Mouse (Mus musculus) liver, postnatal 0 days (tissue): Measurements from ENCODE around the gene Wdr17. TPM values are rescaled to one million over a fixed set of nuclear protein-coding genes. Genes with fewer than 3 reads are reported as not detected.

Experiments
- ATAC-seq: fragments of 200-750 bp; cut with Nextera tagmentation; 2 replicates; pipeline ENCODE4 v1.8.0; 2017; ENCODE audit warnings: mild to moderate bottlenecking, moderate library complexity
- DNase-seq: peaks from one replicate; pipeline ENCODE4 v3.0.0-alpha.2; 2016
- H3K27ac ChIP-seq: fragments of 300-500 bp; sonication (generic); 2 replicates; pipeline ENCODE4 v1.5.1; 2014; ENCODE audit warnings: antibody characterized with exemption, moderate library complexity, mild to moderate bottlenecking, low read depth
- H3K27me3 ChIP-seq: fragments of 300-500 bp; sonication (generic); 2 replicates; pipeline ENCODE4 v1.6.1; 2014; ENCODE audit warnings: low read length, control low read depth, mixed read lengths; ENCODE audit not compliant: insufficient read depth
- H3K36me3 ChIP-seq: fragments of 300-500 bp; sonication (generic); replicated peaks from 2 replicates; pipeline ENCODE4 v1.6.1; 2014; ENCODE audit warnings: mild to moderate bottlenecking, control low read depth, low read length, moderate library complexity, mixed read lengths; ENCODE audit not compliant: insufficient read depth
- H3K4me1 ChIP-seq: fragments of 300-500 bp; sonication (generic); 2 replicates; pipeline ENCODE4 v1.6.1; 2014; ENCODE audit warnings: antibody characterized with exemption, mild to moderate bottlenecking, control low read depth; ENCODE audit not compliant: insufficient read depth
- H3K4me2 ChIP-seq: fragments of 300-500 bp; sonication (generic); 2 replicates; pipeline ENCODE4 v1.6.1; 2014; ENCODE audit warnings: low read depth, mild to moderate bottlenecking, low read length, moderate library complexity, mixed read lengths
- H3K4me3 ChIP-seq: fragments of 300-500 bp; sonication (generic); 2 replicates; pipeline ENCODE4 v1.5.1; 2014; ENCODE audit warnings: low read depth, low read length
- H3K9ac ChIP-seq: fragments of 300-500 bp; sonication (generic); replicated peaks from 2 replicates; pipeline ENCODE4 v1.6.1; 2014; ENCODE audit warnings: mild to moderate bottlenecking, moderate library complexity
- H3K9me3 ChIP-seq: fragments of 300-500 bp; sonication (generic); 2 replicates; pipeline ENCODE4 v1.6.1; 2016; ENCODE audit warnings: mild to moderate bottlenecking, control low read depth, low read length, mixed read lengths
- CTCF ChIP-seq: sonication (generic); IDR thresholded peaks from 2 replicates; pipeline ENCODE4 v1.5.1; 2016; ENCODE audit warnings: antibody characterized with exemption, low read depth
- EP300 ChIP-seq: IDR thresholded peaks from 2 replicates; pipeline ENCODE4 v1.6.1; 2016; ENCODE audit warnings: antibody characterized with exemption, low read depth, mild to moderate bottlenecking
- WGBS: fragments of 180-500 bp; shearing (Covaris S2); extraction: QIAGEN DNeasy Blood & Tissue Kit; methylation state at CpG from one replicate; pipeline ENCODE4 v1.1.7; 2014; ENCODE audit not compliant: insufficient replicate concordance; 5-methylcytosine and 5-hydroxymethylcytosine counted together
- polyA plus RNA-seq: library from polyadenylated mRNA; unstranded; fragments of >200 nt; fragmentation: Nextera tagmentation; extraction: Ambion mirVana; gene quantifications from 2 replicates; pipeline ENCODE4 v1.2.1, GENCODE M21; 2015

The Wdr17 gene
- not detected in 2 replicates for polyA plus RNA-seq

DNA sequence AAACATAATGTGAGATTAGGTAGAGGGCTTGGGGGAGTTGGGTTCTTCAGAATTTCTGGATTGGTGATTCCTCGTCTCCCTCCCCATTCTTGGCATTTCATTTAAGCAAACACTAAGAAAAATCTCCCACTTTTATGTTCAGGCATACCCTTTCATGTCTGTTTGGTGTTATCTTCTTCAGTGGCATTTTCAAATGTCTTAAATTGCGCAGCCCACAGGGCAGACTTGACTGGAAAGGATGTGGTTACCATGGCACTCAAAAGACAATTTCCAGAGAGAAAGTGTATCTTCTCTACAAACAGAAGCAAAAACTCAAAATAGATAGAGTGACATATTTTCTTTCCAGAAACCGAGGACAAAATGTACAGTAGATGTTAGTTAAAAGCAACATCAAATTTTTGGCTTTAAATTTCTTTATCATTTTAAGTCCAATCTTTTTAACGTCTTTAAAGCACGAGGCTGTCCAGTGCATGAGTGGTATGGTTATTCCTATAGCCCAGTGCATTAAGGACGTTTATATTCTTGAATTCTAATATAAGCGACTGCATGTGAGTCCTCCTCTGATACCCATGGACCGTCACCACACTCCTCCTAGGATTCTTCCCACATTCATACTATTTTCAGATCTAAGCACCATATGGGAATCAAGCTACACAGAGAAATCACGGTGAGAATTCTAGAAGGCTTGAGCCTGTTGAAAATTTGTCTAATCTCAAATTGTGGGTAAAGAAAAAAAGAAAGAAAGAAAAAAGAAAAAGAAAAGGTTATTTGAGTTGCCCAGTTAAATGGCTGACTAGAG is at the start of gene Wdr17:
Wdr17 (minus strand) TSS at position 198 of the 799 bp plus-strand sequence.
- Histone ChIP-seq H3K4me3 (no peak within 1 kb of the TSS), H3K4me2 (no peak within 1 kb of the TSS), H3K4me1 (no peaks in the 10 kb centered on the region), H3K36me3 (no peaks in the 10 kb centered on the region), H3K9me3 (no peaks in the 10 kb centered on the region), H3K27ac (no peak within 1 kb of the TSS), H3K27me3 (no peaks in the 10 kb centered on the region), H3K9ac (no peak within 1 kb of the TSS)
- no peak for TF ChIP-seq EP300
- TF ChIP-seq CTCF: no peak
- 64% methylated on average over 9 of the region's 9 CpGs for WGBS
- DNase-seq (no peak), ATAC-seq (no peak)

DNA sequence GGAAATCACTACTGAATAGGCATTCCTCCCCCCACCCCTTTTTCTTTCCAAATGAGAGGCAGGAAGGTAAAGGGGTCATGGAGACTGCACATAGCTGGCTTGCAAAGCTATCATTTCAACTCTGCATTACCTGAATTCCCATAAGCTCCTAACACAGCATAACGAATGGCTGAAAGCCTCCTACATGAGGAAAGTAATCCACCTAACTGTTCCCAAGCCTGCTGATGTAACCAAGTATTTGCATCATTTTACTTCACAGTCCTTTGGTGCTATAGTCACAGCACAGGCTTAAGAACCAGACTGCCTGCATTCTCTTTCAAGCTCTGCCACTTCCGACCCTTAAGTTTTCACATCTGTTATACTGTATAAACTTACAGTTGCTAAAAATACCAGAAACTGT is 45.3 kb upstream of the Wdr17 start:
- no peak for TF ChIP-seq EP300
- no peak for TF ChIP-seq CTCF
- Histone ChIP-seq H3K4me2 (no peak overlapping the region), H3K4me1 (no peaks in the 10 kb centered on the region), H3K27ac (no peak overlapping the region), H3K36me3 (no peaks in the 10 kb centered on the region), H3K4me3 (no peak overlapping the region), H3K9me3 (no peaks in the 10 kb centered on the region), H3K27me3 (no peaks in the 10 kb centered on the region), H3K9ac (no peak overlapping the region)
- 78% methylated on average over 2 of the region's 2 CpGs for WGBS
- DNase-seq (no peak), ATAC-seq (no peak)

DNA sequence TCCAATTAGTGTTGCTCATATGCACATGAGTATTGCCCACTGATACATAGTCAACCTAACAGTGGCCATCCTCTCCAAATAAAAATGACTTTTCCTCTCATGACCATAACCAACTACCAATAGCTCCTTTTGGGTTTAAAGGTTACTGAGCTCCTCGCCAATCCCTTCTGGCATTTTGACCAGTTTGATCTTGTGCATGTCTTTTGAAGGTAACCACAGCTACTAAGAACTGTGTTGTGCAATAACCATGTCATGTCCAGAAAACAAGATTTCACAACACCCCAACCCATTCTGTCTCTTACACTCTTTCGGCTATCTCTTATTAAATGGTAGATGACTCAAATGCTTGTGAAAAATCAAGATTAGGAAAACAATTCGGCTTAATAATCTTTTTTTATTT is 38.0 kb upstream of the Wdr17 start:
- Histone ChIP-seq H3K9ac (no peak overlapping the region), H3K4me3 (no peak overlapping the region), H3K27me3 (no peaks in the 10 kb centered on the region), H3K4me2 (no peak overlapping the region), H3K36me3 (no peaks in the 10 kb centered on the region), H3K27ac (no peak overlapping the region), H3K9me3 (no peaks in the 10 kb centered on the region), H3K4me1 (no peaks in the 10 kb centered on the region)
- DNase-seq (no peak), ATAC-seq (no peak)
- WGBS: 56% methylated on average over 3 of the region's 3 CpGs
- no peak for TF ChIP-seq EP300
- no peak for TF ChIP-seq CTCF

DNA sequence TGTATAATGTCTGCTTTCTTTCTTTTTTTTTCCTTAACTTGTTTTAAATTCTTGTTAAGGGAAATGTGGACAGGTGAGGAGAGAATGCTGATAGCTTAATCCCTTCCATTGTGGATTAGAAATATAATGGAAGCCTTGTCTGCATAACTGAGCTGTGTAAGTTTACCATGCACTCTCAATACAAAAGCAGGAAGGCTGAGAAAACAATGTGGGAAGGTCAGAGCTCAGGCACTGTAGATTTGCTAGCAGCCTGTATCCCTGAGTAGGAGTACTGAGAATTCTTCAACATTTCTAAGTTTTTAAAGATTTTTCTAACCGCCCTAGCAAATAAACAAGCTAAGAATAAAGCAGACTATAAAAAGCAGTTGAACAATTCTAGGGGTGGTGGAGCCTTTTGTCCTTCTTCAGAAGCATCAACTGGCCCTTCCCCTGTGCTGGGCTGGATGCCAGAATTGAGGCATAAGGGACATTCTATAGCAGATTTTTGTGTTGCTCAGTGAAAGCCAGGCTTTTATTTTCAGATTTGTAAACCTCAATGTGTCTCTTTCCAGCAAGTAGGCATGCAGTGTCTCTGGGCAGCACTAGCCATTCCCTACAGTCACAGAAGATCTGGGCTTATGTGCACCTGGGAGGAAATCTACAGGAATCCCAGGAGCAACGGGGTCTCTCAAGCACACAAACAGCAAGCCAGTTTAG is 35.3 kb upstream of the Wdr17 start:
- no peak for ATAC-seq
- H3K9ac ChIP-seq: no peak overlapping the region
- H3K9me3 ChIP-seq: no peaks in the 10 kb centered on the region
- H3K4me2 ChIP-seq: no peak overlapping the region
- no peak overlapping the region for H3K27ac ChIP-seq
- TF ChIP-seq EP300: no peak
- TF ChIP-seq CTCF: no peak
- H3K4me1 ChIP-seq: no peaks in the 10 kb centered on the region
- 53% methylated on average over 2 of the region's 2 CpGs for WGBS
- no peak overlapping the region for H3K4me3 ChIP-seq
- H3K27me3 ChIP-seq: no peaks in the 10 kb centered on the region
- H3K36me3 ChIP-seq: no peaks in the 10 kb centered on the region
- no peak for DNase-seq

- Histone ChIP-seq H3K4me3 (no peak overlapping the region), H3K9ac (no peak overlapping the region), H3K9me3 (no peaks in the 10 kb centered on the region), H3K27ac (no peak overlapping the region), H3K36me3 (no peaks in the 10 kb centered on the region), H3K27me3 (no peaks in the 10 kb centered on the region), H3K4me2 (no peak overlapping the region), H3K4me1 (no peaks in the 10 kb centered on the region)
- no peak for DNase-seq
- ATAC-seq: no peak
- TF ChIP-seq EP300 (no peak), CTCF (no peak)
- 55% methylated on average over 9 of the region's 9 CpGs for WGBS
Observed at GRCm38 (mm10) chr8:54917710-54918109, 30.7 kb upstream of the Wdr17 start.

DNA sequence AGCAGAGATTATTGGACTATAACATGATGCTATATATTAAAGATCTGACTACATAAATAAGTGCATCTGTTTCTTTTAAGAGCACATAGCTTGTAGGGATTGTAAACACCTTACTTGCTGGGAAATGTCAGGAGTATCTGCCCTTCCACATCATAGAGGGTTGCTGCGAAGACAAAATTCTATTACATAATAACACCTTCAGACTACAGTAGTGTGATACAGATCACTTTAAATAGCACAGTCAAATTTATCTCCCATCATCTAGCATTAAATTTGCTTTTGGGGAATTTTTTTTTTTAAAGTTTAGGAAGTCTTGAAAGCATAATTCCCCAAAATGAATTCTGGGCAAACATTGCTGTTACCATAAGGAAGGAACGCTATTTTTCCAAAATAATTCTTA is 25.9 kb upstream of the Wdr17 start:
- H3K4me1 ChIP-seq: no peaks in the 10 kb centered on the region

More for the DNA sequence above, 25.9 kb upstream of the Wdr17 start:
- no peak for ATAC-seq
- Histone ChIP-seq H3K27me3 (no peaks in the 10 kb centered on the region), H3K4me3 (no peak overlapping the region), H3K9me3 (no peaks in the 10 kb centered on the region), H3K4me2 (no peak overlapping the region), H3K9ac (no peak overlapping the region), H3K27ac (no peak overlapping the region), H3K36me3 (no peaks in the 10 kb centered on the region)
- DNase-seq: no peak
- 81% methylated on average over 2 of the region's 2 CpGs for WGBS
- TF ChIP-seq CTCF (no peak), EP300 (no peak)
